Mouse (Mus musculus): ENCODE measurements around the gene Apbb1. TPM values are rescaled to one million over a fixed set of nuclear protein-coding genes. Genes with fewer than 3 reads are reported as not detected.

The Apbb1 gene
- polyA plus RNA-seq, 1 experiment: 0.52 TPM

GRCm38 (mm10) chr7:105510143-105510542 lies 71.3 kb downstream of the Apbb1 start:
- Histone ChIP-seq H3K27ac (ENCODE audit: insufficient read depth, low read depth, low read length) (no peak overlapping the region), H3K4me3 (ENCODE audit: insufficient read depth, low read length) (no peak overlapping the region), H3K4me1 (ENCODE audit: control insufficient read depth, insufficient read depth, low read length) (no peaks in the 10 kb centered on the region)
- TF ChIP-seq CTCF (IDR thresholded peaks at IDR 0.05; ENCODE audit: low read depth, low read length) (no peak), POLR2A (IDR thresholded peaks at IDR 0.05; ENCODE audit: borderline replicate concordance, low read depth, low read length) (no peak)

Other genes starting within 250 kb of the Apbb1 start
- not detected in 2 replicates for gene Olfr690, start 247.5 kb downstream of the Apbb1 start, polyA plus RNA-seq (2012; ENCODE audit: insufficient read depth, insufficient read length, missing spikeins)
- not detected in 2 replicates for gene Olfr691, start 239.4 kb downstream of the Apbb1 start, polyA plus RNA-seq (2012; ENCODE audit: insufficient read depth, insufficient read length, missing spikeins)
- gene Olfr692, start 213.4 kb downstream of the Apbb1 start, polyA plus RNA-seq (2012; ENCODE audit: insufficient read depth, insufficient read length, missing spikeins): not detected in 2 replicates
- not detected in 2 replicates for gene Gm5901, start 206.6 kb downstream of the Apbb1 start, polyA plus RNA-seq (2012; ENCODE audit: insufficient read depth, insufficient read length, missing spikeins)
- gene Fam160a2, start 181.6 kb downstream of the Apbb1 start, polyA plus RNA-seq (2012; ENCODE audit: insufficient read depth, insufficient read length, missing spikeins): 29.1 and 39.3 TPM in 2 replicates
- gene Cnga4, start 177.1 kb downstream of the Apbb1 start, polyA plus RNA-seq (2012; ENCODE audit: insufficient read depth, insufficient read length, missing spikeins): not detected in 2 replicates
- not detected in 2 replicates for gene Cckbr, start 155.9 kb downstream of the Apbb1 start, polyA plus RNA-seq (2012; ENCODE audit: insufficient read depth, insufficient read length, missing spikeins)
- 0.34 and 1.1 TPM in 2 replicates for gene Cavin3, start 99.4 kb downstream of the Apbb1 start, polyA plus RNA-seq (2012; ENCODE audit: insufficient read depth, insufficient read length, missing spikeins)
- 26.4 and 28.0 TPM in 2 replicates for gene Smpd1, start 27.3 kb downstream of the Apbb1 start, polyA plus RNA-seq (2012; ENCODE audit: insufficient read depth, insufficient read length, missing spikeins)
- gene Hpx, start 18.5 kb upstream of the Apbb1 start, polyA plus RNA-seq (2012; ENCODE audit: insufficient read depth, insufficient read length, missing spikeins): 0.50 TPM in 1 of 2 replicates, not detected in the other
- 66.8 and 66.9 TPM in 2 replicates for gene Trim3, start 51.9 kb upstream of the Apbb1 start, polyA plus RNA-seq (2012; ENCODE audit: insufficient read depth, insufficient read length, missing spikeins)
- 129 and 148 TPM in 2 replicates for gene Timm10b, start 58.4 kb upstream of the Apbb1 start, polyA plus RNA-seq (2012; ENCODE audit: insufficient read depth, insufficient read length, missing spikeins)
- gene Arfip2, start 58.8 kb upstream of the Apbb1 start, polyA plus RNA-seq (2012; ENCODE audit: insufficient read depth, insufficient read length, missing spikeins): 31.7 and 36.4 TPM in 2 replicates
- gene Gm45799, start 58.9 kb upstream of the Apbb1 start, polyA plus RNA-seq (2012; ENCODE audit: insufficient read depth, insufficient read length, missing spikeins): 4.4 and 7.0 TPM in 2 replicates
- gene Dnhd1, start 69.2 kb upstream of the Apbb1 start, polyA plus RNA-seq (2012; ENCODE audit: insufficient read depth, insufficient read length, missing spikeins): 3.7 and 5.8 TPM in 2 replicates
- gene Ilk, start 154.9 kb upstream of the Apbb1 start, polyA plus RNA-seq (2012; ENCODE audit: insufficient read depth, insufficient read length, missing spikeins): 206 and 213 TPM in 2 replicates
- 13.9 and 22.3 TPM in 2 replicates for gene Rrp8, start 155.7 kb upstream of the Apbb1 start, polyA plus RNA-seq (2012; ENCODE audit: insufficient read depth, insufficient read length, missing spikeins)
- 120 and 133 TPM in 2 replicates for gene Taf10, start 162.7 kb upstream of the Apbb1 start, polyA plus RNA-seq (2012; ENCODE audit: insufficient read depth, insufficient read length, missing spikeins)
- gene Tpp1, start 170.6 kb upstream of the Apbb1 start, polyA plus RNA-seq (2012; ENCODE audit: insufficient read depth, insufficient read length, missing spikeins): 257 and 299 TPM in 2 replicates
- 0.49 and 1.0 TPM in 2 replicates for gene Dchs1, start 206.0 kb upstream of the Apbb1 start, polyA plus RNA-seq (2012; ENCODE audit: insufficient read depth, insufficient read length, missing spikeins)
- gene Mrpl17, start 229.4 kb upstream of the Apbb1 start, polyA plus RNA-seq (2012; ENCODE audit: insufficient read depth, insufficient read length, missing spikeins): 53.7 and 62.8 TPM in 2 replicates